Mouse (Mus musculus): Measurements from ENCODE around the gene Wars.

GRCm38 (mm10) chr12:108926606-108927111 lies 32.7 kb upstream of the Wars start:
- TF ChIP-seq POLR2A (IDR thresholded peaks at IDR 0.05; ENCODE audit: low read depth, low read length) (no peak), CTCF (IDR thresholded peaks at IDR 0.05; ENCODE audit: borderline replicate concordance, insufficient read depth, low read length) (no peak)
